Mouse (Mus musculus) midbrain, embryonic 13.5 days (tissue): ENCODE data around the gene Rho. TPM values are rescaled to one million over a fixed set of nuclear protein-coding genes. Genes with fewer than 3 reads are reported as not detected.

ENCODE experiments used
- ATAC-seq: fragments of 200-750 bp; cut with Nextera tagmentation; 2 replicates; pipeline ENCODE4 v1.8.0; 2017; ENCODE audit warnings: mild to moderate bottlenecking, moderate TSS enrichment, moderate library complexity
- H3K27ac ChIP-seq: fragments of 300-500 bp; sonication (generic); 2 replicates; pipeline ENCODE4 v1.5.1; 2015; ENCODE audit warnings: inconsistent platforms, mild to moderate bottlenecking, moderate library complexity
- H3K27me3 ChIP-seq: fragments of 300-500 bp; sonication (generic); 2 replicates; pipeline ENCODE4 v1.6.1; 2015; ENCODE audit warnings: mild to moderate bottlenecking, inconsistent platforms
- H3K36me3 ChIP-seq: fragments of 300-500 bp; sonication (generic); 2 replicates; pipeline ENCODE4 v1.6.1; 2015; ENCODE audit warnings: mild to moderate bottlenecking, inconsistent platforms
- H3K4me1 ChIP-seq: fragments of 300-500 bp; sonication (generic); replicated peaks from 2 replicates; pipeline ENCODE4 v1.6.1; 2015; ENCODE audit warnings: inconsistent platforms
- H3K4me2 ChIP-seq: fragments of 300-500 bp; sonication (generic); replicated peaks from 2 replicates; pipeline ENCODE4 v1.6.1; 2015; ENCODE audit warnings: moderate library complexity, mild to moderate bottlenecking, inconsistent platforms
- H3K4me3 ChIP-seq: fragments of 300-500 bp; sonication (generic); replicated peaks from 2 replicates; pipeline ENCODE4 v1.5.1; 2015; ENCODE audit warnings: mild to moderate bottlenecking, inconsistent platforms
- H3K9ac ChIP-seq: fragments of 300-500 bp; sonication (generic); replicated peaks from 2 replicates; pipeline ENCODE4 v1.6.1; 2015; ENCODE audit warnings: mild to moderate bottlenecking, inconsistent platforms
- H3K9me3 ChIP-seq: fragments of 300-500 bp; sonication (generic); 2 replicates; pipeline ENCODE4 v1.6.1; 2016; ENCODE audit warnings: mild to moderate bottlenecking, inconsistent platforms
- WGBS: fragments of 180-500 bp; shearing (Covaris S2); methylation state at CpG from one replicate; pipeline ENCODE4 v1.1.7; 2015; 5-methylcytosine and 5-hydroxymethylcytosine counted together
- polyA plus RNA-seq: library from polyadenylated mRNA; unstranded; fragments of >200 nt; fragmentation: Nextera tagmentation; extraction: Ambion mirVana; gene quantifications from 2 replicates; pipeline ENCODE4 v1.2.1, GENCODE M21; 2015

Rho gene
- polyA plus RNA-seq, 1 experiment from 2014 or later: 0.05 TPM

- Histone ChIP-seq H3K4me1 (0 out of 2 replicates have a peak, but pooled peaks cover 7% of the 10 kb centered on the region), H3K9me3 (0 out of 2 replicates have a peak, but pooled peaks cover 7% of the 10 kb centered on the region), H3K27me3 (no peaks in the 10 kb centered on the region), H3K4me3 (no peak overlapping the region), H3K4me2 (no peak overlapping the region), H3K36me3 (no peaks in the 10 kb centered on the region), H3K9ac (no peak overlapping the region), H3K27ac (no peak overlapping the region)
- 15% methylated on average over 6 of the region's 12 CpGs for WGBS
- ATAC-seq: no peak
Measured at GRCm38 (mm10) chr6:115941128-115941527, 9.6 kb downstream of the Rho start.

GRCm38 (mm10) chr6:115943498-115944427 is 12.2 kb downstream of the Rho start:
- no peaks in the 10 kb centered on the region for H3K9me3 ChIP-seq
- no peaks in the 10 kb centered on the region for H3K27me3 ChIP-seq
- H3K36me3 ChIP-seq: no peaks in the 10 kb centered on the region
- H3K4me3 ChIP-seq: no peak overlapping the region
- peaks cover 10% of the 10 kb centered on the region; the same call in 1 of the 2 replicates for H3K4me1 ChIP-seq
- no peak overlapping the region for H3K27ac ChIP-seq
- no peak overlapping the region for H3K4me2 ChIP-seq
- WGBS: 81% methylated on average over 9 of the region's 9 CpGs
- ATAC-seq: no peak
- H3K9ac ChIP-seq: no peak overlapping the region

DNA sequence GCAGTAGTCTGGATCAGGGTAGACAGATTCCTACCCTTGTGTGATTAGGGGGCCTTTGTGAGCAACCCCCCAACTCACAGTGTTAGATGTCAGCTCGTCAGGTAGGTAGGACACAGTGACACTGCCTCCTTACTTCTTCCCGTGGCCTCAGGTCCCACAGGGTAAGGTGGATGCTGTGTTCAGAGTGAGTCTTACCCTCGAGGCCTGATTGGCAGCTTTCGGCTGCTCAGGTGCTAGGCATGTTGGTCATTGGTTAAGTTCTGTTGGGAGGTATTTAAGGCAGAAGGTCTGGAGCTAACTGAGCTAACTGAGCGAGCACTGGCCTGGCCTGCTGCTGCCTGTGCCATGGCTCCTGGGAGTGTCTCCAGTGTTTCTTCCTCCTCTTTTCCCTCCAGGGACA is 13.1 kb downstream of the Rho start, which contains the start of gene H1foo:
TSS of gene H1foo (plus strand) at position 301 of the 400 bp plus-strand sequence.
- H3K9me3 ChIP-seq: no peaks in the 10 kb centered on the region
- no peak for ATAC-seq
- no peaks in the 10 kb centered on the region for H3K27me3 ChIP-seq
- H3K4me1 ChIP-seq: peaks cover 10% of the 10 kb centered on the region; the same call in 1 of the 2 replicates
- H3K9ac ChIP-seq: no peak within 1 kb of the TSS
- H3K27ac ChIP-seq: no peak within 1 kb of the TSS
- H3K4me3 ChIP-seq: no peak within 1 kb of the TSS
- no peaks in the 10 kb centered on the region for H3K36me3 ChIP-seq
- WGBS: 81% methylated on average over 5 of the region's 5 CpGs
- no peak within 1 kb of the TSS for H3K4me2 ChIP-seq

GRCm38 (mm10) chr6:115945633-115946032 is 14.1 kb downstream of the Rho start:
- Histone ChIP-seq H3K27me3 (no peaks in the 10 kb centered on the region), H3K4me3 (no peak overlapping the region), H3K36me3 (no peaks in the 10 kb centered on the region), H3K9me3 (no peaks in the 10 kb centered on the region), H3K4me2 (no peak overlapping the region), H3K27ac (no peak overlapping the region), H3K4me1 (peaks cover 10% of the 10 kb centered on the region; the same call in 1 of the 2 replicates), H3K9ac (no peak overlapping the region)
- 89% methylated on average over 8 of the region's 8 CpGs for WGBS
- no peak for ATAC-seq

GRCm38 (mm10) chr6:115946389-115946788 is 14.8 kb downstream of the Rho start:
- H3K27me3 ChIP-seq: no peaks in the 10 kb centered on the region
- H3K36me3 ChIP-seq: no peaks in the 10 kb centered on the region
- H3K4me1 ChIP-seq: peaks cover 9% of the 10 kb centered on the region; the same call in 1 of the 2 replicates
- peak overlapping the region; percentile 36; the same call in 1 of the 2 replicates for H3K27ac ChIP-seq
- 0 out of 2 replicates have a peak, but pooled peaks have one; percentile 77 for ATAC-seq
- no peak overlapping the region for H3K9ac ChIP-seq
- no peaks in the 10 kb centered on the region for H3K9me3 ChIP-seq
- WGBS: 62% methylated on average over 6 of the region's 6 CpGs
- no peak overlapping the region for H3K4me2 ChIP-seq
- H3K4me3 ChIP-seq: no peak overlapping the region

- H3K27ac ChIP-seq: no peak overlapping the region
- ATAC-seq: no peak
- peaks cover 16% of the 10 kb centered on the region for H3K4me1 ChIP-seq
- no peaks in the 10 kb centered on the region for H3K27me3 ChIP-seq
- no peaks in the 10 kb centered on the region for H3K9me3 ChIP-seq
- H3K4me3 ChIP-seq: no peak overlapping the region
- no peak overlapping the region for H3K9ac ChIP-seq
- H3K36me3 ChIP-seq: no peaks in the 10 kb centered on the region
- no peak overlapping the region for H3K4me2 ChIP-seq
- 79% methylated on average over 9 of the region's 9 CpGs for WGBS
Measured at GRCm38 (mm10) chr6:115954506-115955074, 23.0 kb downstream of the Rho start.

GRCm38 (mm10) chr6:115955169-115955568 is 23.6 kb downstream of the Rho start:
- Histone ChIP-seq H3K4me2 (no peak overlapping the region), H3K9ac (no peak overlapping the region), H3K4me3 (no peak overlapping the region), H3K4me1 (peaks cover 16% of the 10 kb centered on the region), H3K27ac (no peak overlapping the region), H3K27me3 (no peaks in the 10 kb centered on the region), H3K9me3 (no peaks in the 10 kb centered on the region), H3K36me3 (no peaks in the 10 kb centered on the region)
- 92% methylated on average over 4 of the region's 4 CpGs for WGBS
- ATAC-seq: no peak

- 88% methylated on average over 11 of the region's 11 CpGs for WGBS
- no peak overlapping the region for H3K9ac ChIP-seq
Measured at GRCm38 (mm10) chr6:115955664-115956063, 24.1 kb downstream of the Rho start.

DNA sequence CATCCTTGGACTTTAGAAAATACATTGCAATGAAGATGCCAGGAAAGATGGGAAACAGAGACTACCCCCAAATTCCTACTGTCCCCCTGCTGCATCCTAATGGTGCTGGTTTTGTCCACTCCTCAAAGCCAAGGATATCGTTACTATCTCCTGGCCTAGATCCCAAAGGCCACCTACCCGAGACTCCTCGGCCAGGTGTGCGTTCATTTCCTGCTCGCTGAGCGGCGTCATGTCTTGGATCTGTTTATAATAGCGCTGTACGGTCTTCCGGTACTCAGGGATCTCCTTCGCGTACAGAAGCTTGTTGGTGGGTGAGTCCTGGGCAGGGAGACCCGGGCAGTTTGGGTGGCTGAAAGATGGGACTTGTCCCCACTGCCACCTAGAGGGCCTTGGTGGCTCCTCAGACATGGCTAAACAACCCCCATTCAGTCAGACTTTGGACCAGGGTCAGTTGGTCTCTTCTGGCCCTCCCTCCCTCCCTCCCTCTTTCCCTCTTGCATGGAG is 24.9 kb downstream of the Rho start:
- Histone ChIP-seq H3K4me1 (peaks cover 16% of the 10 kb centered on the region), H3K36me3 (no peaks in the 10 kb centered on the region), H3K27ac (no peak overlapping the region), H3K9me3 (no peaks in the 10 kb centered on the region), H3K4me3 (no peak overlapping the region), H3K27me3 (no peaks in the 10 kb centered on the region), H3K9ac (no peak overlapping the region), H3K4me2 (no peak overlapping the region)
- no peak for ATAC-seq
- 88% methylated on average over 13 of the region's 13 CpGs for WGBS

More at GRCm38 (mm10) chr6:115955664-115956063, 24.1 kb downstream of the Rho start:
- no peak overlapping the region for H3K4me2 ChIP-seq
- no peaks in the 10 kb centered on the region for H3K36me3 ChIP-seq
- H3K27me3 ChIP-seq: no peaks in the 10 kb centered on the region
- no peak overlapping the region for H3K4me3 ChIP-seq
- H3K9me3 ChIP-seq: no peaks in the 10 kb centered on the region
- no peak overlapping the region for H3K27ac ChIP-seq
- peaks cover 16% of the 10 kb centered on the region for H3K4me1 ChIP-seq
- no peak for ATAC-seq

- Histone ChIP-seq H3K4me3 (no peak overlapping the region), H3K4me2 (no peak overlapping the region), H3K4me1 (peaks cover 16% of the 10 kb centered on the region), H3K9me3 (no peaks in the 10 kb centered on the region), H3K36me3 (no peaks in the 10 kb centered on the region), H3K27me3 (no peaks in the 10 kb centered on the region), H3K27ac (no peak overlapping the region), H3K9ac (no peak overlapping the region)
- ATAC-seq: no peak
- WGBS: 52% methylated on average over 16 of the region's 16 CpGs
Measured at GRCm38 (mm10) chr6:115956922-115957601, 25.5 kb downstream of the Rho start.

DNA sequence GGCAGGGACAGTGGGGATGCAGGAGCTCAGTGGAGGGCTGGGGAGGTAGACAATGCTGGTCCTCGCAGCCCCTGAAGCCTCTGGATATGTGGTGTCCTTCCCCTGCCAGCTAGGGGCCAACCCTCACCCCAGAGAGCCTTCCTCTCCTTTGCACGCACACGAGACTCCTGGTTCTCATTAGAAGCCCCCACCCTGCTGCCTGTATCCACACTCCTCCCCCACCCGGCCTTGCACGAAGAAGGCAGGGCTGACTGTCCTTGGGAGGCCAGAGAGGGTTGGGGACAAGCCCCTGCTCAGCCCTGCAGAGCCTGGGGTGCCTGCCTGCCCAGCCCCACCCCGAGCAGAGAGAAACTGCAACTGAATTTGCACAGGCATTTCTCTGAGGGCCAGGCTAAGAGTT is 26.1 kb downstream of the Rho start:
- H3K4me3 ChIP-seq: no peak overlapping the region
- H3K9ac ChIP-seq: no peak overlapping the region
- no peaks in the 10 kb centered on the region for H3K36me3 ChIP-seq
- 36% methylated on average over 6 of the region's 6 CpGs for WGBS
- no peaks in the 10 kb centered on the region for H3K9me3 ChIP-seq
- no peak overlapping the region for H3K4me2 ChIP-seq
- no peak overlapping the region for H3K27ac ChIP-seq
- H3K27me3 ChIP-seq: no peaks in the 10 kb centered on the region
- no peak for ATAC-seq
- peaks cover 16% of the 10 kb centered on the region for H3K4me1 ChIP-seq
